Mouse (Mus musculus): ENCODE data around the gene Atp5b. TPM values are rescaled to one million over a fixed set of nuclear protein-coding genes. Genes with fewer than 3 reads are reported as not detected.

The Atp5b gene
- polyA plus RNA-seq, 1 experiment from 2014 or later: 1,886 TPM

GRCm38 (mm10) chr10:128092506-128093495 lies 9.7 kb downstream of the Atp5b start:
- peak overlapping the region; percentile 85 for H3K4me2 ChIP-seq
- H3K27me3 ChIP-seq: no peaks in the 10 kb centered on the region
- H3K4me3 ChIP-seq: peak overlapping the region; percentile 85
- peaks cover 31% of the 10 kb centered on the region for H3K36me3 ChIP-seq
- peak overlapping the region; percentile 91 for H3K27ac ChIP-seq
- peak; percentile 28; the same call in 1 of the 2 replicates for ATAC-seq (ENCODE audit: insufficient number of reproducible peaks, low FRiP score, low TSS enrichment, low read depth)
- H3K9ac ChIP-seq: peak overlapping the region; percentile 74
- peaks cover 47% of the 10 kb centered on the region for H3K4me1 ChIP-seq
- WGBS: under 1% methylated on average over 59 of the region's 88 CpGs
- H3K9me3 ChIP-seq: no peaks in the 10 kb centered on the region

DNA sequence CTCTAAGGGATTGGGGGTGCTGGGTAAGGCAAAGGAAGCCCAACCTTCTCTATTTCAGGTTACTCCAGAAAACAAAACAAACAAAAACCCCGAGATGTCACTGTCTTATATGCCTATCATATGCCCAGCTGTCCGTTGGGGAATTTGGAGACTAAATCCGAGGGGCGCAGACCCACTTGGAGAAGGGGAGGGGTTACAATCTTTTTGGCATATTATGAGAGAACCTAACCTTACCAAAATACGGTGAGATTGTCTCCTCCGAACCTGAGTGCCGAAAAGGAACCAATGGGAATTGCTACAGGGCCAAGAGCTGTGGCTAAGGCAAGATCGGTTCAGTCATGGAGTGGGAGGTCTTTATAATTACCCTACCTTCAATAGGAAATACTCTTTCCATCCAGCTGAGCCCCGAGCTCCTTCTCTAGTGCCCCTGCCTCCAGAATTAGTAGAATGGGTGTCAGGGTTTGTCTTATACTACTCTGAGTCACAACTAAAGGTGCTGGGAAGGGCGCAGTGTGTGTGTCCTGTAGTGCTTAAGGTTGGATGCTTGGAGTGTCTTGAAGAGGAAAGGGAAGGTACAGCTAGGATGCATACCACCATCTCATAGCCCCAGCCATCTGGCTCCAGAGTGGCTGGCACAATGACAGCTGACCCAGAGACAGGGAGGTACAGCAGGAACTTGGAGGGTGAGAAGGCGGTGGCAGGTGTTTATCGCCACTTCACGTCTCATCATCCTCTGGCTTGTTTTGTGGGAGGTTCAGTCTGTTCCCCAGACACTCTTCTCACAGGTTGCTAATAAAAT lies 10.6 kb downstream of the Atp5b start:
- Histone ChIP-seq H3K27ac (peak overlapping the region; percentile 91), H3K4me1 (peaks cover 53% of the 10 kb centered on the region), H3K36me3 (peaks cover 22% of the 10 kb centered on the region), H3K9me3 (no peaks in the 10 kb centered on the region), H3K4me3 (peak overlapping the region; percentile 85), H3K4me2 (peak overlapping the region; percentile 85), H3K27me3 (no peaks in the 10 kb centered on the region), H3K9ac (peak overlapping the region; percentile 74)
- ATAC-seq (ENCODE audit: insufficient number of reproducible peaks, low FRiP score, low TSS enrichment, low read depth): no peak
- 23% methylated on average over 13 of the region's 13 CpGs for WGBS

DNA sequence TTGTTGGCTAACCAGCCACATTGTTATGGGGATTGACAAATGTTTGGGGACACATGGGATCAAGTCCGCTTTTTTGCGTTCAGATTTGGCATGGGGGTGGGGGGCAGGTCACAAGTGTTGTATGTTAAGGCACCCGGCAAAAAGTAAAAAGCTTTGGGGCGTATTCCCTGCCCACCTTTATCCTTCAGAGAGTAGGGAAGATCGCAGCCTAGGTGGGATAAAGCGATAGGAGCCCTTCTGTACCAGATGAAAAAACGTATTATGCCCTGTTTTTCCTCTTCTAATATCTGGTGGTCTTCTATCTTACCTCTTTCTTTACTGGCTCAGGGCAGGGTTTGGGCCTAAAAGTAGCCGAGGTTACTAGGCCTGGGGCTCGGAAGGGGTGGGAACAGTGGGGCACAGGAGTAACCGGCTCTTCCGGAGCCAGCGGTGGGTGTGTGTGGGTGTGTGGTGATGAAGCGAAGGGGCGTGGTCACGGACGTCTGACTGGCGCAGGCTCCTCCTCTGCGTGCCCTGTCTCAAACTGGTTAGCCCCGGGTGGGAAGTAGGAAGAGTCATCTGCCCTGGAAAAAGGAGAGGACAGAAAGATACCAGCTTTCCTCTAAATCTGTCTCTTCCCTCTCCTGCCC lies 11.4 kb downstream of the Atp5b start:
- 13% methylated on average over 19 of the region's 19 CpGs for WGBS
- H3K9ac ChIP-seq: no peak overlapping the region
- peak; percentile 42; the same call in 1 of the 2 replicates for ATAC-seq (ENCODE audit: insufficient number of reproducible peaks, low FRiP score, low TSS enrichment, low read depth)
- H3K4me1 ChIP-seq: peaks cover 53% of the 10 kb centered on the region
- peak overlapping the region; percentile 85; the same call in 1 of the 2 replicates for H3K4me3 ChIP-seq
- peak overlapping the region; percentile 91; the same call in 1 of the 2 replicates for H3K27ac ChIP-seq
- no peaks in the 10 kb centered on the region for H3K9me3 ChIP-seq
- peaks cover 14% of the 10 kb centered on the region for H3K36me3 ChIP-seq
- H3K27me3 ChIP-seq: no peaks in the 10 kb centered on the region
- peak overlapping the region; percentile 41 for H3K4me2 ChIP-seq

- Histone ChIP-seq H3K27me3 (no peaks in the 10 kb centered on the region), H3K4me3 (peak overlapping the region; percentile 85; the same call in 1 of the 2 replicates), H3K9me3 (no peaks in the 10 kb centered on the region), H3K4me2 (peak overlapping the region; percentile 41), H3K9ac (no peak overlapping the region), H3K27ac (peak overlapping the region; percentile 91; the same call in 1 of the 2 replicates), H3K4me1 (peaks cover 53% of the 10 kb centered on the region), H3K36me3 (peaks cover 8% of the 10 kb centered on the region; the same call in 1 of the 2 replicates)
- no peak for ATAC-seq (ENCODE audit: insufficient number of reproducible peaks, low FRiP score, low TSS enrichment, low read depth)
- WGBS: 42% methylated on average over 9 of the region's 9 CpGs
Observed at GRCm38 (mm10) chr10:128095003-128095636, 12.0 kb downstream of the Atp5b start.

GRCm38 (mm10) chr10:128096313-128096692 lies 13.2 kb downstream of the Atp5b start:
- Histone ChIP-seq H3K27ac (no peak overlapping the region), H3K27me3 (no peaks in the 10 kb centered on the region), H3K4me3 (peak overlapping the region; percentile 95), H3K9ac (no peak overlapping the region), H3K4me2 (peak overlapping the region; percentile 71; the same call in 1 of the 2 replicates), H3K36me3 (no peaks in the 10 kb centered on the region), H3K9me3 (no peaks in the 10 kb centered on the region), H3K4me1 (peaks cover 45% of the 10 kb centered on the region)
- ATAC-seq (ENCODE audit: insufficient number of reproducible peaks, low FRiP score, low TSS enrichment, low read depth): no peak
- 23% methylated on average over 4 of the region's 4 CpGs for WGBS

- H3K9me3 ChIP-seq: no peaks in the 10 kb centered on the region
- H3K27me3 ChIP-seq: no peaks in the 10 kb centered on the region
- H3K4me1 ChIP-seq: peaks cover 39% of the 10 kb centered on the region
- peak overlapping the region; percentile 87 for H3K9ac ChIP-seq
- no peaks in the 10 kb centered on the region for H3K36me3 ChIP-seq
- peak; percentile 78 for ATAC-seq (ENCODE audit: insufficient number of reproducible peaks, low FRiP score, low TSS enrichment, low read depth)
- peak overlapping the region; percentile 71 for H3K4me2 ChIP-seq
- H3K27ac ChIP-seq: peak overlapping the region; percentile 71
- H3K4me3 ChIP-seq: peak overlapping the region; percentile 95
- under 1% methylated on average over 78 of the region's 86 CpGs for WGBS
Observed at GRCm38 (mm10) chr10:128096693-128097586, 13.9 kb downstream of the Atp5b start.

DNA sequence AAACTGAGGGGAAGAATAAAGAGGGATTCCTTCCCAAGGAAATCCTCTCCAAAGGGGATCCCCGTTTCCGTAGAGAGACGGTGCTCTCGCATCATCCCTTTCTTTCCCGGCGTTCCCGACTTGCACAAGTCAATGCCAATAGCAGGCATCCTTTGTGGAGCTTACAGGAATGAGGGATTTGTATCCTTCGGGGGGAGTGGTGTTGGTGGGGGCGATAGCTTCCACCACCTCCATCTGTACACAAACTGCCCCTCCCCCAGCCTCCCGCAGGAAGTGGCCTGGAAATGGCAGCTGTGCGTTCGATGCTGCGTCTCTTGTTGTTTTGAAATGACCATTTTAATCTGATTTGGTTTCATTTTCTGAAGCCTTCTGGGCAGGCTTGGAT lies 14.5 kb downstream of the Atp5b start:
- H3K27ac ChIP-seq: peak overlapping the region; percentile 71
- no peak for ATAC-seq (ENCODE audit: insufficient number of reproducible peaks, low FRiP score, low TSS enrichment, low read depth)

GRCm38 (mm10) chr10:128110103-128110761 lies 27.2 kb downstream of the Atp5b start:
- Histone ChIP-seq H3K4me1 (no peaks in the 10 kb centered on the region), H3K9me3 (no peaks in the 10 kb centered on the region), H3K36me3 (peaks cover 62% of the 10 kb centered on the region), H3K27ac (no peak overlapping the region), H3K4me2 (no peak overlapping the region), H3K27me3 (no peaks in the 10 kb centered on the region), H3K9ac (no peak overlapping the region), H3K4me3 (no peak overlapping the region)
- no peak for ATAC-seq (ENCODE audit: insufficient number of reproducible peaks, low FRiP score, low TSS enrichment, low read depth)
- WGBS: 81% methylated on average over 4 of the region's 4 CpGs

More for the DNA sequence above, 14.5 kb downstream of the Atp5b start:
- peak overlapping the region; percentile 87 for H3K9ac ChIP-seq
- under 1% methylated on average over 13 of the region's 13 CpGs for WGBS
- no peaks in the 10 kb centered on the region for H3K9me3 ChIP-seq
- peaks cover under 1% of the 10 kb centered on the region; the same call in 1 of the 2 replicates for H3K36me3 ChIP-seq
- H3K4me2 ChIP-seq: peak overlapping the region; percentile 71
- H3K4me1 ChIP-seq: peaks cover 34% of the 10 kb centered on the region
- peak overlapping the region; percentile 95 for H3K4me3 ChIP-seq
- H3K27me3 ChIP-seq: no peaks in the 10 kb centered on the region

DNA sequence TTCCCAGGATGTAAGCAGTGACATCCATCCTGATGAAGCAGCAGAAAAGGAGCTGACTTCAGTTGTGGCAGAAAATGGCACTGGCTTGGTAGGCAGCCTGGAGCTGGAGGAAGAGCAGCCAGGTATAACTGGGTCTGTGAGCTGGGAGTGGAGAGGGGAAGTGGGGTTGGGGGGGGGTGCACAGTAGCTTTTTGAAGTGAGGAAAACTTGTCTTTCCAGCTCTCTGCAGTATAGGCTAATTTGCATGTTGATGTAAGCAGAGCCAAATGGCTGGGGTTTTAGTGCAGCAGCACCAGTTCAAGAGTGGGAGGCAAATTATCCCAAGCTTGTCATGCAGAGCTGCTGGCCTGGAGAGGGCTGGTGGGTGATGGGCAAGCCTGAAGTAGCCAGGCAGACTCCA lies 28.2 kb downstream of the Atp5b start:
- Histone ChIP-seq H3K4me3 (no peak overlapping the region), H3K9ac (no peak overlapping the region), H3K4me2 (no peak overlapping the region), H3K4me1 (no peaks in the 10 kb centered on the region), H3K36me3 (peaks cover 72% of the 10 kb centered on the region), H3K9me3 (no peaks in the 10 kb centered on the region), H3K27ac (no peak overlapping the region), H3K27me3 (no peaks in the 10 kb centered on the region)
- no peak for ATAC-seq (ENCODE audit: insufficient number of reproducible peaks, low FRiP score, low TSS enrichment, low read depth)

- H3K9ac ChIP-seq: no peak overlapping the region
- no peak overlapping the region for H3K27ac ChIP-seq
- H3K36me3 ChIP-seq: peaks cover 94% of the 10 kb centered on the region
- no peaks in the 10 kb centered on the region for H3K27me3 ChIP-seq
- no peak overlapping the region for H3K4me2 ChIP-seq
- ATAC-seq (ENCODE audit: insufficient number of reproducible peaks, low FRiP score, low TSS enrichment, low read depth): no peak
- H3K4me3 ChIP-seq: no peak overlapping the region
- no peaks in the 10 kb centered on the region for H3K9me3 ChIP-seq
- no peaks in the 10 kb centered on the region for H3K4me1 ChIP-seq
- WGBS: 89% methylated on average over 7 of the region's 7 CpGs
Observed at GRCm38 (mm10) chr10:128123833-128124232, 40.8 kb downstream of the Atp5b start.
